Mouse (Mus musculus) T-cell, adult 2 months (primary cell): ENCODE data around the gene Ccdc6.
A peak's percentile ranks its signal among the peaks of the same experiment; 100 is the strongest.

Source experiments
- DNase-seq: peaks from one replicate; pipeline ENCODE4 v3.0.0; 2022; ENCODE audit warnings: low spot score

Ccdc6 gene

GRCm38 (mm10) chr10:70132714-70133113 lies 35.8 kb downstream of the Ccdc6 start:
- DNase-seq, result no peak

- no peak for DNase-seq
Measured at GRCm38 (mm10) chr10:70133188-70133587, 36.3 kb downstream of the Ccdc6 start.

- peak; percentile 44 for DNase-seq
Measured at GRCm38 (mm10) chr10:70135680-70136079, 38.8 kb downstream of the Ccdc6 start.

- DNase-seq, result no peak
Measured at GRCm38 (mm10) chr10:70137652-70138051, 40.7 kb downstream of the Ccdc6 start.

- DNase-seq, result no peak
Measured at GRCm38 (mm10) chr10:70138150-70138549, 41.2 kb downstream of the Ccdc6 start.

GRCm38 (mm10) chr10:70139368-70139767 lies 42.4 kb downstream of the Ccdc6 start:
- DNase-seq, result no peak

- no peak for DNase-seq
Measured at GRCm38 (mm10) chr10:70140414-70140813, 43.5 kb downstream of the Ccdc6 start.

GRCm38 (mm10) chr10:70142623-70143022 lies 45.7 kb downstream of the Ccdc6 start:
- no peak for DNase-seq

- no peak for DNase-seq
Measured at GRCm38 (mm10) chr10:70144004-70144557, 47.2 kb downstream of the Ccdc6 start.

GRCm38 (mm10) chr10:70145873-70146272 lies 49.0 kb downstream of the Ccdc6 start:
- DNase-seq, result no peak

GRCm38 (mm10) chr10:70149093-70149492 lies 52.2 kb downstream of the Ccdc6 start:
- DNase-seq, result no peak

GRCm38 (mm10) chr10:70150301-70150700 lies 53.4 kb downstream of the Ccdc6 start:
- DNase-seq, result no peak

GRCm38 (mm10) chr10:70151171-70151570 lies 54.2 kb downstream of the Ccdc6 start:
- no peak for DNase-seq

GRCm38 (mm10) chr10:70152190-70152743 lies 55.3 kb downstream of the Ccdc6 start:
- no peak for DNase-seq

GRCm38 (mm10) chr10:70153810-70154209 lies 56.9 kb downstream of the Ccdc6 start:
- no peak for DNase-seq

- peak; percentile 23 for DNase-seq
Measured at GRCm38 (mm10) chr10:70156431-70157165, 59.7 kb downstream of the Ccdc6 start.

GRCm38 (mm10) chr10:70159651-70160320 lies 62.9 kb downstream of the Ccdc6 start:
- no peak for DNase-seq

GRCm38 (mm10) chr10:70160811-70161210 lies 63.9 kb downstream of the Ccdc6 start:
- DNase-seq, result no peak

GRCm38 (mm10) chr10:70161504-70161903 lies 64.6 kb downstream of the Ccdc6 start:
- no peak for DNase-seq

GRCm38 (mm10) chr10:70163681-70164080 lies 66.8 kb downstream of the Ccdc6 start:
- DNase-seq, result no peak

- no peak for DNase-seq
Measured at GRCm38 (mm10) chr10:70165877-70166276, 69.0 kb downstream of the Ccdc6 start.

- DNase-seq, result no peak
Measured at GRCm38 (mm10) chr10:70166427-70166826, 69.5 kb downstream of the Ccdc6 start.

GRCm38 (mm10) chr10:70167625-70168024 lies 70.7 kb downstream of the Ccdc6 start:
- DNase-seq, result no peak
